Mouse (Mus musculus): ENCODE data around the gene Arhgap10. TPM values are rescaled to one million over a fixed set of nuclear protein-coding genes. Genes with fewer than 3 reads are reported as not detected.

The Arhgap10 gene
- polyA plus RNA-seq, 1 experiment from 2014 or later = 26.3 TPM

GRCm38 (mm10) chr8:77282605-77283236 lies 235.0 kb downstream of the Arhgap10 start:
- ATAC-seq (replicated peaks; ENCODE audit: insufficient number of reproducible peaks, low FRiP score, low TSS enrichment, low read depth) = no peak
- DNase-seq (ENCODE audit: low spot score) = no peak
- 82% methylated on average over 7 of the region's 7 CpGs for WGBS
- Histone ChIP-seq H3K9me3 (replicated peaks; ENCODE audit: control insufficient read depth, low read length) (no peaks in the 10 kb centered on the region), H3K27ac (replicated peaks; ENCODE audit: low read depth, low read length) (no peak overlapping the region), H3K36me3 (replicated peaks; ENCODE audit: control insufficient read depth, insufficient read depth, low read depth, low read length) (no peaks in the 10 kb centered on the region), H3K4me3 (ENCODE audit: low read depth, low read length) (no peak overlapping the region), H3K9ac (replicated peaks; ENCODE audit: low read length) (no peak overlapping the region), H3K27me3 (ENCODE audit: control insufficient read depth, insufficient read depth, low read length) (no peaks in the 10 kb centered on the region), H3K4me2 (ENCODE audit: low read depth, low read length) (no peak overlapping the region), H3K4me1 (ENCODE audit: control insufficient read depth, insufficient read depth, low read length) (no peaks in the 10 kb centered on the region)

GRCm38 (mm10) chr8:77279977-77280376 lies 237.8 kb downstream of the Arhgap10 start:
- H3K9me3 ChIP-seq (replicated peaks; ENCODE audit: control insufficient read depth, low read length) = no peaks in the 10 kb centered on the region
- DNase-seq (ENCODE audit: low spot score) (peak; percentile 52), ATAC-seq (replicated peaks; ENCODE audit: insufficient number of reproducible peaks, low FRiP score, low TSS enrichment, low read depth) (peak; percentile 20; the same call in 1 of the 2 replicates)
- H3K36me3 ChIP-seq (replicated peaks; ENCODE audit: control insufficient read depth, insufficient read depth, low read depth, low read length) = no peaks in the 10 kb centered on the region
- H3K4me1 ChIP-seq (ENCODE audit: control insufficient read depth, insufficient read depth, low read length) = no peaks in the 10 kb centered on the region
- H3K27me3 ChIP-seq (ENCODE audit: control insufficient read depth, insufficient read depth, low read length) = no peaks in the 10 kb centered on the region
- 22% methylated on average over 3 of the region's 3 CpGs for WGBS
- no peak overlapping the region for H3K9ac ChIP-seq (replicated peaks; ENCODE audit: low read length)
- no peak overlapping the region for H3K4me2 ChIP-seq (ENCODE audit: low read depth, low read length)
- H3K27ac ChIP-seq (replicated peaks; ENCODE audit: low read depth, low read length) = no peak overlapping the region
- no peak overlapping the region for H3K4me3 ChIP-seq (ENCODE audit: low read depth, low read length)

GRCm38 (mm10) chr8:77278246-77278645 lies 239.5 kb downstream of the Arhgap10 start:
- no peak for ATAC-seq (replicated peaks; ENCODE audit: insufficient number of reproducible peaks, low FRiP score, low TSS enrichment, low read depth)
- H3K9ac ChIP-seq (replicated peaks; ENCODE audit: low read length) = no peak overlapping the region
- H3K9me3 ChIP-seq (replicated peaks; ENCODE audit: control insufficient read depth, low read length) = no peaks in the 10 kb centered on the region
- H3K4me2 ChIP-seq (ENCODE audit: low read depth, low read length) = no peak overlapping the region
- H3K4me1 ChIP-seq (ENCODE audit: control insufficient read depth, insufficient read depth, low read length) = no peaks in the 10 kb centered on the region
- no peak overlapping the region for H3K4me3 ChIP-seq (ENCODE audit: low read depth, low read length)
- H3K36me3 ChIP-seq (replicated peaks; ENCODE audit: control insufficient read depth, insufficient read depth, low read depth, low read length) = no peaks in the 10 kb centered on the region
- no peak for DNase-seq (ENCODE audit: low spot score)
- no peak overlapping the region for H3K27ac ChIP-seq (replicated peaks; ENCODE audit: low read depth, low read length)
- H3K27me3 ChIP-seq (ENCODE audit: control insufficient read depth, insufficient read depth, low read length) = no peaks in the 10 kb centered on the region
- WGBS = 94% methylated on average over 4 of the region's 4 CpGs

GRCm38 (mm10) chr8:77276827-77277226 lies 240.9 kb downstream of the Arhgap10 start:
- H3K27me3 ChIP-seq (ENCODE audit: control insufficient read depth, insufficient read depth, low read length) = no peaks in the 10 kb centered on the region
- H3K4me1 ChIP-seq (ENCODE audit: control insufficient read depth, insufficient read depth, low read length) = no peaks in the 10 kb centered on the region
- DNase-seq (ENCODE audit: low spot score) (no peak), ATAC-seq (replicated peaks; ENCODE audit: insufficient number of reproducible peaks, low FRiP score, low TSS enrichment, low read depth) (no peak)
- WGBS = 86% methylated on average over 10 of the region's 10 CpGs
- no peaks in the 10 kb centered on the region for H3K36me3 ChIP-seq (replicated peaks; ENCODE audit: control insufficient read depth, insufficient read depth, low read depth, low read length)
- H3K27ac ChIP-seq (replicated peaks; ENCODE audit: low read depth, low read length) = no peak overlapping the region
- H3K9ac ChIP-seq (replicated peaks; ENCODE audit: low read length) = no peak overlapping the region
- H3K4me3 ChIP-seq (ENCODE audit: low read depth, low read length) = no peak overlapping the region
- H3K4me2 ChIP-seq (ENCODE audit: low read depth, low read length) = no peak overlapping the region
- H3K9me3 ChIP-seq (replicated peaks; ENCODE audit: control insufficient read depth, low read length) = no peaks in the 10 kb centered on the region

GRCm38 (mm10) chr8:77275571-77275970 lies 242.2 kb downstream of the Arhgap10 start:
- DNase-seq (ENCODE audit: low spot score) (no peak), ATAC-seq (replicated peaks; ENCODE audit: insufficient number of reproducible peaks, low FRiP score, low TSS enrichment, low read depth) (no peak)
- Histone ChIP-seq H3K4me3 (ENCODE audit: low read depth, low read length) (no peak overlapping the region), H3K9ac (replicated peaks; ENCODE audit: low read length) (no peak overlapping the region), H3K4me2 (ENCODE audit: low read depth, low read length) (no peak overlapping the region), H3K4me1 (ENCODE audit: control insufficient read depth, insufficient read depth, low read length) (no peaks in the 10 kb centered on the region), H3K36me3 (replicated peaks; ENCODE audit: control insufficient read depth, insufficient read depth, low read depth, low read length) (no peaks in the 10 kb centered on the region), H3K27ac (replicated peaks; ENCODE audit: low read depth, low read length) (no peak overlapping the region), H3K27me3 (ENCODE audit: control insufficient read depth, insufficient read depth, low read length) (no peaks in the 10 kb centered on the region), H3K9me3 (replicated peaks; ENCODE audit: control insufficient read depth, low read length) (no peaks in the 10 kb centered on the region)
- 88% methylated on average over 5 of the region's 5 CpGs for WGBS

- Histone ChIP-seq H3K9ac (replicated peaks; ENCODE audit: low read length) (no peak overlapping the region), H3K27me3 (ENCODE audit: control insufficient read depth, insufficient read depth, low read length) (no peaks in the 10 kb centered on the region), H3K4me3 (ENCODE audit: low read depth, low read length) (no peak overlapping the region), H3K36me3 (replicated peaks; ENCODE audit: control insufficient read depth, insufficient read depth, low read depth, low read length) (no peaks in the 10 kb centered on the region), H3K9me3 (replicated peaks; ENCODE audit: control insufficient read depth, low read length) (no peaks in the 10 kb centered on the region), H3K27ac (replicated peaks; ENCODE audit: low read depth, low read length) (no peak overlapping the region), H3K4me2 (ENCODE audit: low read depth, low read length) (no peak overlapping the region), H3K4me1 (ENCODE audit: control insufficient read depth, insufficient read depth, low read length) (no peaks in the 10 kb centered on the region)
- no peak for DNase-seq (ENCODE audit: low spot score)
- WGBS = 70% methylated on average over 6 of the region's 6 CpGs
- ATAC-seq (replicated peaks; ENCODE audit: insufficient number of reproducible peaks, low FRiP score, low TSS enrichment, low read depth) = no peak
These were observed 245.6 kb downstream of the Arhgap10 start for GRCm38 (mm10) chr8:77272136-77272535.

- no peaks in the 10 kb centered on the region for H3K4me1 ChIP-seq (ENCODE audit: control insufficient read depth, insufficient read depth, low read length)
- H3K4me2 ChIP-seq (ENCODE audit: low read depth, low read length) = no peak overlapping the region
- no peaks in the 10 kb centered on the region for H3K36me3 ChIP-seq (replicated peaks; ENCODE audit: control insufficient read depth, insufficient read depth, low read depth, low read length)
- no peak for DNase-seq (ENCODE audit: low spot score)
- no peaks in the 10 kb centered on the region for H3K9me3 ChIP-seq (replicated peaks; ENCODE audit: control insufficient read depth, low read length)
- H3K4me3 ChIP-seq (ENCODE audit: low read depth, low read length) = no peak overlapping the region
- H3K9ac ChIP-seq (replicated peaks; ENCODE audit: low read length) = no peak overlapping the region
- WGBS = 64% methylated on average over 1 of the region's 1 CpGs
- no peaks in the 10 kb centered on the region for H3K27me3 ChIP-seq (ENCODE audit: control insufficient read depth, insufficient read depth, low read length)
- ATAC-seq (replicated peaks; ENCODE audit: insufficient number of reproducible peaks, low FRiP score, low TSS enrichment, low read depth) = no peak
- no peak overlapping the region for H3K27ac ChIP-seq (replicated peaks; ENCODE audit: low read depth, low read length)
These were observed 249.8 kb downstream of the Arhgap10 start for GRCm38 (mm10) chr8:77267941-77268405.

- ATAC-seq (replicated peaks; ENCODE audit: insufficient number of reproducible peaks, low FRiP score, low TSS enrichment, low read depth) = no peak
- H3K9me3 ChIP-seq (replicated peaks; ENCODE audit: control insufficient read depth, low read length) = no peaks in the 10 kb centered on the region
- no peak for DNase-seq (ENCODE audit: low spot score)
- H3K27ac ChIP-seq (replicated peaks; ENCODE audit: low read depth, low read length) = no peak overlapping the region
- H3K4me3 ChIP-seq (ENCODE audit: low read depth, low read length) = no peak overlapping the region
- H3K4me2 ChIP-seq (ENCODE audit: low read depth, low read length) = no peak overlapping the region
- H3K27me3 ChIP-seq (ENCODE audit: control insufficient read depth, insufficient read depth, low read length) = no peaks in the 10 kb centered on the region
- H3K36me3 ChIP-seq (replicated peaks; ENCODE audit: control insufficient read depth, insufficient read depth, low read depth, low read length) = no peaks in the 10 kb centered on the region
- no peak overlapping the region for H3K9ac ChIP-seq (replicated peaks; ENCODE audit: low read length)
- H3K4me1 ChIP-seq (ENCODE audit: control insufficient read depth, insufficient read depth, low read length) = no peaks in the 10 kb centered on the region
- 90% methylated on average over 12 of the region's 12 CpGs for WGBS
These were observed 255.3 kb downstream of the Arhgap10 start for GRCm38 (mm10) chr8:77262216-77263009.
